Mouse (Mus musculus): ENCODE data around the gene Cpvl. TPM values are rescaled to one million over a fixed set of nuclear protein-coding genes. Genes with fewer than 3 reads are reported as not detected.

Cpvl gene
- total and polyA plus RNA-seq, 3 experiments: not detected

GRCm38 (mm10) chr6:53992386-53992785 is 13.9 kb upstream of the Cpvl start:
- 52% methylated on average over 3 of the region's 3 CpGs for WGBS
- Histone ChIP-seq H3K27ac (no peak overlapping the region), H3K4me1 (ENCODE audit: control insufficient read depth, insufficient read depth, low read length) (no peaks in the 10 kb centered on the region), H3K79me2 (replicated peaks; ENCODE audit: control insufficient read depth, insufficient read depth, low read length) (no peaks in the 10 kb centered on the region), H3K27me3 (ENCODE audit: control insufficient read depth, insufficient read depth, low read length) (no peaks in the 10 kb centered on the region), H3K9ac (ENCODE audit: low read depth, low read length) (no peak overlapping the region), H3K4me3 (no peak overlapping the region), H3K36me3 (ENCODE audit: control insufficient read depth, insufficient read depth, low read length) (no peaks in the 10 kb centered on the region)
- TF ChIP-seq CTCF (IDR thresholded peaks at IDR 0.05): no peak
- no peak for TF ChIP-seq POLR2A (IDR thresholded peaks at IDR 0.05; ENCODE audit: insufficient read depth, low read depth, low read length)
- TF ChIP-seq EP300 (IDR thresholded peaks at IDR 0.05; ENCODE audit: insufficient read depth, low read depth, low read length): no peak
- intact Hi-C loops (cut with DNase I): no loop called here
- no peak for DNase-seq

- intact Hi-C loops (cut with DNase I): no loop called here
- no peaks in the 10 kb centered on the region for H3K79me2 ChIP-seq (replicated peaks; ENCODE audit: control insufficient read depth, insufficient read depth, low read length)
- H3K27me3 ChIP-seq (ENCODE audit: control insufficient read depth, insufficient read depth, low read length): no peaks in the 10 kb centered on the region
- no peaks in the 10 kb centered on the region for H3K36me3 ChIP-seq (ENCODE audit: control insufficient read depth, insufficient read depth, low read length)
- H3K4me1 ChIP-seq (ENCODE audit: control insufficient read depth, insufficient read depth, low read length): peaks cover 2% of the 10 kb centered on the region; the same call in 1 of the 2 replicates
- no peak overlapping the region for H3K9ac ChIP-seq (ENCODE audit: low read depth, low read length)
- no peak for DNase-seq
- no peak for TF ChIP-seq POLR2A (IDR thresholded peaks at IDR 0.05; ENCODE audit: insufficient read depth, low read depth, low read length)
- TF ChIP-seq CTCF (IDR thresholded peaks at IDR 0.05): no peak
- no peak for TF ChIP-seq EP300 (IDR thresholded peaks at IDR 0.05; ENCODE audit: insufficient read depth, low read depth, low read length)
- no peak overlapping the region for H3K4me3 ChIP-seq
- 85% methylated on average over 3 of the region's 3 CpGs for WGBS
- no peak overlapping the region for H3K27ac ChIP-seq
Observed at GRCm38 (mm10) chr6:53987235-53987634, 8.8 kb upstream of the Cpvl start.

GRCm38 (mm10) chr6:53986273-53986985 is 8.0 kb upstream of the Cpvl start:
- DNase-seq: no peak
- Histone ChIP-seq H3K4me1 (ENCODE audit: control insufficient read depth, insufficient read depth, low read length) (peaks cover 2% of the 10 kb centered on the region; the same call in 1 of the 2 replicates), H3K36me3 (ENCODE audit: control insufficient read depth, insufficient read depth, low read length) (no peaks in the 10 kb centered on the region), H3K27ac (no peak overlapping the region), H3K79me2 (replicated peaks; ENCODE audit: control insufficient read depth, insufficient read depth, low read length) (no peaks in the 10 kb centered on the region), H3K27me3 (ENCODE audit: control insufficient read depth, insufficient read depth, low read length) (no peaks in the 10 kb centered on the region), H3K4me3 (peak overlapping the region; percentile 26; the same call in 1 of the 2 replicates), H3K9ac (ENCODE audit: low read depth, low read length) (0 out of 2 replicates have a peak overlapping the region, but pooled peaks have one; percentile 55)
- 21% methylated on average over 14 of the region's 14 CpGs for WGBS
- TF ChIP-seq POLR2A (IDR thresholded peaks at IDR 0.05; ENCODE audit: insufficient read depth, low read depth, low read length): no peak
- no peak for TF ChIP-seq EP300 (IDR thresholded peaks at IDR 0.05; ENCODE audit: insufficient read depth, low read depth, low read length)
- no peak for TF ChIP-seq CTCF (IDR thresholded peaks at IDR 0.05)
- intact Hi-C loops (cut with DNase I): no loop called here

- no peak for DNase-seq
- H3K36me3 ChIP-seq (ENCODE audit: control insufficient read depth, insufficient read depth, low read length): no peaks in the 10 kb centered on the region
- no peaks in the 10 kb centered on the region for H3K79me2 ChIP-seq (replicated peaks; ENCODE audit: control insufficient read depth, insufficient read depth, low read length)
- TF ChIP-seq CTCF (IDR thresholded peaks at IDR 0.05): no peak
- TF ChIP-seq EP300 (IDR thresholded peaks at IDR 0.05; ENCODE audit: insufficient read depth, low read depth, low read length): no peak
- no peak for TF ChIP-seq POLR2A (IDR thresholded peaks at IDR 0.05; ENCODE audit: insufficient read depth, low read depth, low read length)
- H3K4me1 ChIP-seq (ENCODE audit: control insufficient read depth, insufficient read depth, low read length): peaks cover 2% of the 10 kb centered on the region; the same call in 1 of the 2 replicates
- H3K9ac ChIP-seq (ENCODE audit: low read depth, low read length): no peak overlapping the region
- H3K27ac ChIP-seq: no peak overlapping the region
- no peaks in the 10 kb centered on the region for H3K27me3 ChIP-seq (ENCODE audit: control insufficient read depth, insufficient read depth, low read length)
- WGBS: 78% methylated on average over 6 of the region's 6 CpGs
- intact Hi-C loops (cut with DNase I): no loop called here
- no peak overlapping the region for H3K4me3 ChIP-seq
Observed at GRCm38 (mm10) chr6:53983820-53984219, 5.3 kb upstream of the Cpvl start.

- Histone ChIP-seq H3K4me3 (no peak overlapping the region), H3K27me3 (ENCODE audit: control insufficient read depth, insufficient read depth, low read length) (no peaks in the 10 kb centered on the region), H3K79me2 (replicated peaks; ENCODE audit: control insufficient read depth, insufficient read depth, low read length) (no peaks in the 10 kb centered on the region), H3K27ac (no peak overlapping the region), H3K36me3 (ENCODE audit: control insufficient read depth, insufficient read depth, low read length) (no peaks in the 10 kb centered on the region), H3K9ac (ENCODE audit: low read depth, low read length) (no peak overlapping the region), H3K4me1 (ENCODE audit: control insufficient read depth, insufficient read depth, low read length) (peaks cover 2% of the 10 kb centered on the region; the same call in 1 of the 2 replicates)
- 54% methylated on average over 4 of the region's 4 CpGs for WGBS
- no peak for DNase-seq
- intact Hi-C loops (cut with DNase I): no loop called here
- TF ChIP-seq POLR2A (IDR thresholded peaks at IDR 0.05; ENCODE audit: insufficient read depth, low read depth, low read length) (no peak), CTCF (IDR thresholded peaks at IDR 0.05) (peak; percentile 36)
Observed at GRCm38 (mm10) chr6:53982612-53983011, 4.1 kb upstream of the Cpvl start.

- 68% methylated on average over 9 of the region's 9 CpGs for WGBS
- TF ChIP-seq POLR2A (IDR thresholded peaks at IDR 0.05; ENCODE audit: insufficient read depth, low read depth, low read length) (no peak), EP300 (IDR thresholded peaks at IDR 0.05; ENCODE audit: insufficient read depth, low read depth, low read length) (no peak), CTCF (IDR thresholded peaks at IDR 0.05) (no peak)
- no peak overlapping the region for H3K27ac ChIP-seq
- no peaks in the 10 kb centered on the region for H3K36me3 ChIP-seq (ENCODE audit: control insufficient read depth, insufficient read depth, low read length)
- intact Hi-C loops (cut with DNase I): no loop called here
- DNase-seq: no peak
- no peak overlapping the region for H3K9ac ChIP-seq (ENCODE audit: low read depth, low read length)
- no peaks in the 10 kb centered on the region for H3K27me3 ChIP-seq (ENCODE audit: control insufficient read depth, insufficient read depth, low read length)
- H3K4me3 ChIP-seq: no peak overlapping the region
- H3K79me2 ChIP-seq (replicated peaks; ENCODE audit: control insufficient read depth, insufficient read depth, low read length): no peaks in the 10 kb centered on the region
- peaks cover 2% of the 10 kb centered on the region; the same call in 1 of the 2 replicates for H3K4me1 ChIP-seq (ENCODE audit: control insufficient read depth, insufficient read depth, low read length)
Observed at GRCm38 (mm10) chr6:53982047-53982600, 3.7 kb upstream of the Cpvl start.
